Mouse (Mus musculus) midbrain, embryonic 13.5 days (tissue): ENCODE results near the gene Etfb. TPM values are rescaled to one million over a fixed set of nuclear protein-coding genes. Genes with fewer than 3 reads are reported as not detected.

Experiments used
- ATAC-seq: fragments of 200-750 bp; cut with Nextera tagmentation; 2 replicates; pipeline ENCODE4 v1.8.0; 2017; ENCODE audit warnings: mild to moderate bottlenecking, moderate TSS enrichment, moderate library complexity
- H3K27ac ChIP-seq: fragments of 300-500 bp; sonication (generic); 2 replicates; pipeline ENCODE4 v1.5.1; 2015; ENCODE audit warnings: inconsistent platforms, mild to moderate bottlenecking, moderate library complexity
- H3K27me3 ChIP-seq: fragments of 300-500 bp; sonication (generic); 2 replicates; pipeline ENCODE4 v1.6.1; 2015; ENCODE audit warnings: mild to moderate bottlenecking, inconsistent platforms
- H3K36me3 ChIP-seq: fragments of 300-500 bp; sonication (generic); 2 replicates; pipeline ENCODE4 v1.6.1; 2015; ENCODE audit warnings: mild to moderate bottlenecking, inconsistent platforms
- H3K4me1 ChIP-seq: fragments of 300-500 bp; sonication (generic); replicated peaks from 2 replicates; pipeline ENCODE4 v1.6.1; 2015; ENCODE audit warnings: inconsistent platforms
- H3K4me2 ChIP-seq: fragments of 300-500 bp; sonication (generic); replicated peaks from 2 replicates; pipeline ENCODE4 v1.6.1; 2015; ENCODE audit warnings: moderate library complexity, mild to moderate bottlenecking, inconsistent platforms
- H3K4me3 ChIP-seq: fragments of 300-500 bp; sonication (generic); replicated peaks from 2 replicates; pipeline ENCODE4 v1.5.1; 2015; ENCODE audit warnings: mild to moderate bottlenecking, inconsistent platforms
- H3K9ac ChIP-seq: fragments of 300-500 bp; sonication (generic); replicated peaks from 2 replicates; pipeline ENCODE4 v1.6.1; 2015; ENCODE audit warnings: mild to moderate bottlenecking, inconsistent platforms
- H3K9me3 ChIP-seq: fragments of 300-500 bp; sonication (generic); 2 replicates; pipeline ENCODE4 v1.6.1; 2016; ENCODE audit warnings: mild to moderate bottlenecking, inconsistent platforms
- WGBS: fragments of 180-500 bp; shearing (Covaris S2); methylation state at CpG from one replicate; pipeline ENCODE4 v1.1.7; 2015; 5-methylcytosine and 5-hydroxymethylcytosine counted together
- polyA plus RNA-seq: library from polyadenylated mRNA; unstranded; fragments of >200 nt; fragmentation: Nextera tagmentation; extraction: Ambion mirVana; gene quantifications from 2 replicates; pipeline ENCODE4 v1.2.1, GENCODE M21; 2015

Etfb gene
- polyA plus RNA-seq, 1 experiment from 2014 or later: 142 TPM

GRCm38 (mm10) chr7:43432891-43433290 lies 11.0 kb upstream of the Etfb start:
- WGBS: 73% methylated on average over 4 of the region's 4 CpGs
- H3K9me3 ChIP-seq: no peaks in the 10 kb centered on the region
- H3K9ac ChIP-seq: no peak overlapping the region
- no peak overlapping the region for H3K4me3 ChIP-seq
- H3K27ac ChIP-seq: no peak overlapping the region
- no peaks in the 10 kb centered on the region for H3K4me1 ChIP-seq
- no peaks in the 10 kb centered on the region for H3K36me3 ChIP-seq
- H3K27me3 ChIP-seq: no peaks in the 10 kb centered on the region
- H3K4me2 ChIP-seq: no peak overlapping the region
- no peak for ATAC-seq

- Histone ChIP-seq H3K4me1 (no peaks in the 10 kb centered on the region), H3K4me2 (no peak overlapping the region), H3K27me3 (peaks cover 3% of the 10 kb centered on the region; the same call in 1 of the 2 replicates), H3K9ac (no peak overlapping the region), H3K4me3 (no peak overlapping the region), H3K9me3 (no peaks in the 10 kb centered on the region), H3K27ac (no peak overlapping the region), H3K36me3 (no peaks in the 10 kb centered on the region)
- WGBS: 72% methylated on average over 5 of the region's 5 CpGs
- ATAC-seq: no peak
Measured at GRCm38 (mm10) chr7:43434676-43435075, 9.2 kb upstream of the Etfb start.

GRCm38 (mm10) chr7:43436341-43437255 lies 7.3 kb upstream of the Etfb start, which contains the start of gene Nkg7:
Gene Nkg7, plus strand, starts transcription at chr7:43437073.
- no peak within 1 kb of the TSS for H3K9ac ChIP-seq
- no peak within 1 kb of the TSS for H3K27ac ChIP-seq
- H3K4me3 ChIP-seq: no peak within 1 kb of the TSS
- 82% methylated on average over 10 of the region's 10 CpGs for WGBS
- H3K4me1 ChIP-seq: no peaks in the 10 kb centered on the region
- no peaks in the 10 kb centered on the region for H3K36me3 ChIP-seq
- ATAC-seq: no peak
- peaks cover 3% of the 10 kb centered on the region; the same call in 1 of the 2 replicates for H3K27me3 ChIP-seq
- H3K9me3 ChIP-seq: no peaks in the 10 kb centered on the region
- H3K4me2 ChIP-seq: no peak within 1 kb of the TSS

GRCm38 (mm10) chr7:43438611-43439010 lies 5.3 kb upstream of the Etfb start:
- Histone ChIP-seq H3K4me2 (no peak overlapping the region), H3K4me3 (no peak overlapping the region), H3K4me1 (peaks cover 10% of the 10 kb centered on the region), H3K9ac (no peak overlapping the region), H3K36me3 (no peaks in the 10 kb centered on the region), H3K9me3 (no peaks in the 10 kb centered on the region), H3K27ac (no peak overlapping the region), H3K27me3 (peaks cover 3% of the 10 kb centered on the region; the same call in 1 of the 2 replicates)
- ATAC-seq: no peak
- WGBS: 84% methylated on average over 4 of the region's 4 CpGs

- no peaks in the 10 kb centered on the region for H3K9me3 ChIP-seq
- no peak within 1 kb of the TSS for H3K4me2 ChIP-seq
- no peak for ATAC-seq
- no peaks in the 10 kb centered on the region for H3K36me3 ChIP-seq
- H3K27me3 ChIP-seq: peaks cover 3% of the 10 kb centered on the region; the same call in 1 of the 2 replicates
- no peak within 1 kb of the TSS for H3K9ac ChIP-seq
- no peak within 1 kb of the TSS for H3K4me3 ChIP-seq
- no peak within 1 kb of the TSS for H3K27ac ChIP-seq
- H3K4me1 ChIP-seq: peaks cover 20% of the 10 kb centered on the region
- WGBS: 80% methylated on average over 6 of the region's 6 CpGs
Measured at GRCm38 (mm10) chr7:43440482-43440881, 3.4 kb upstream of the Etfb start, which contains the start of gene Cldnd2. Gene Cldnd2, plus strand, starts transcription at chr7:43440782.

- no peak for ATAC-seq
- H3K4me3 ChIP-seq: no peak overlapping the region
- no peaks in the 10 kb centered on the region for H3K9me3 ChIP-seq
- no peak overlapping the region for H3K27ac ChIP-seq
- peaks cover 3% of the 10 kb centered on the region; the same call in 1 of the 2 replicates for H3K27me3 ChIP-seq
- H3K9ac ChIP-seq: no peak overlapping the region
- no peaks in the 10 kb centered on the region for H3K36me3 ChIP-seq
- WGBS: 87% methylated on average over 3 of the region's 3 CpGs
- no peak overlapping the region for H3K4me2 ChIP-seq
- peaks cover 20% of the 10 kb centered on the region for H3K4me1 ChIP-seq
Measured at GRCm38 (mm10) chr7:43441071-43441470, 2.8 kb upstream of the Etfb start.

- H3K4me2 ChIP-seq: peak overlapping the region; percentile 74
- ATAC-seq: no peak
Measured at GRCm38 (mm10) chr7:43442684-43443083, 1.2 kb upstream of the Etfb start.

GRCm38 (mm10) chr7:43443126-43443916 lies 562 bp upstream of the Etfb start:
- WGBS: under 1% methylated on average over 36 of the region's 36 CpGs
- ATAC-seq: peak; percentile 81
- Histone ChIP-seq H3K27ac (peak overlapping the region; percentile 83), H3K9me3 (no peaks in the 10 kb centered on the region), H3K9ac (peak overlapping the region; percentile 73), H3K27me3 (peaks cover 3% of the 10 kb centered on the region; the same call in 1 of the 2 replicates), H3K4me2 (peak overlapping the region; percentile 74), H3K4me1 (peaks cover 20% of the 10 kb centered on the region), H3K4me3 (peak overlapping the region; percentile 55), H3K36me3 (no peaks in the 10 kb centered on the region)

More at GRCm38 (mm10) chr7:43442684-43443083, 1.2 kb upstream of the Etfb start:
- peak overlapping the region; percentile 73 for H3K9ac ChIP-seq
- peaks cover 20% of the 10 kb centered on the region for H3K4me1 ChIP-seq
- 11% methylated on average over 9 of the region's 9 CpGs for WGBS
- H3K27me3 ChIP-seq: peaks cover 3% of the 10 kb centered on the region; the same call in 1 of the 2 replicates
- no peaks in the 10 kb centered on the region for H3K36me3 ChIP-seq
- H3K4me3 ChIP-seq: peak overlapping the region; percentile 55
- no peaks in the 10 kb centered on the region for H3K9me3 ChIP-seq
- H3K27ac ChIP-seq: peak overlapping the region; percentile 83

GRCm38 (mm10) chr7:43447801-43448200 lies 3.9 kb downstream of the Etfb start:
- H3K27ac ChIP-seq: no peak overlapping the region
- H3K27me3 ChIP-seq: no peaks in the 10 kb centered on the region
- WGBS: 94% methylated on average over 4 of the region's 4 CpGs
- no peak for ATAC-seq
- peaks cover 3% of the 10 kb centered on the region for H3K36me3 ChIP-seq
- peaks cover 15% of the 10 kb centered on the region for H3K4me1 ChIP-seq
- H3K9ac ChIP-seq: no peak overlapping the region
- no peaks in the 10 kb centered on the region for H3K9me3 ChIP-seq
- no peak overlapping the region for H3K4me2 ChIP-seq
- no peak overlapping the region for H3K4me3 ChIP-seq

- H3K4me3 ChIP-seq: no peak overlapping the region
- ATAC-seq: no peak
- no peak overlapping the region for H3K4me2 ChIP-seq
- no peaks in the 10 kb centered on the region for H3K9me3 ChIP-seq
- H3K27ac ChIP-seq: no peak overlapping the region
- H3K9ac ChIP-seq: no peak overlapping the region
- WGBS: 93% methylated on average over 2 of the region's 3 CpGs
- H3K27me3 ChIP-seq: no peaks in the 10 kb centered on the region
- H3K36me3 ChIP-seq: peaks cover 7% of the 10 kb centered on the region
- peaks cover 11% of the 10 kb centered on the region for H3K4me1 ChIP-seq
Measured at GRCm38 (mm10) chr7:43448246-43448645, 4.4 kb downstream of the Etfb start.

- H3K27ac ChIP-seq: no peak overlapping the region
- WGBS: 94% methylated on average over 2 of the region's 2 CpGs
- no peak for ATAC-seq
- no peak overlapping the region for H3K4me3 ChIP-seq
- peaks cover 4% of the 10 kb centered on the region for H3K4me1 ChIP-seq
- H3K36me3 ChIP-seq: peaks cover 23% of the 10 kb centered on the region
- no peaks in the 10 kb centered on the region for H3K27me3 ChIP-seq
- H3K9me3 ChIP-seq: no peaks in the 10 kb centered on the region
- no peak overlapping the region for H3K9ac ChIP-seq
- H3K4me2 ChIP-seq: no peak overlapping the region
Measured at GRCm38 (mm10) chr7:43449811-43450210, 5.9 kb downstream of the Etfb start.

GRCm38 (mm10) chr7:43451726-43452125 lies 7.8 kb downstream of the Etfb start:
- Histone ChIP-seq H3K36me3 (peaks cover 40% of the 10 kb centered on the region), H3K4me3 (no peak overlapping the region), H3K9ac (no peak overlapping the region), H3K9me3 (no peaks in the 10 kb centered on the region), H3K27ac (no peak overlapping the region), H3K27me3 (no peaks in the 10 kb centered on the region), H3K4me2 (no peak overlapping the region), H3K4me1 (no peaks in the 10 kb centered on the region)
- ATAC-seq: no peak
- WGBS: 93% methylated on average over 11 of the region's 11 CpGs
